Mouse (Mus musculus): ENCODE data around the gene Hspa12a.

Hspa12a gene

DNA sequence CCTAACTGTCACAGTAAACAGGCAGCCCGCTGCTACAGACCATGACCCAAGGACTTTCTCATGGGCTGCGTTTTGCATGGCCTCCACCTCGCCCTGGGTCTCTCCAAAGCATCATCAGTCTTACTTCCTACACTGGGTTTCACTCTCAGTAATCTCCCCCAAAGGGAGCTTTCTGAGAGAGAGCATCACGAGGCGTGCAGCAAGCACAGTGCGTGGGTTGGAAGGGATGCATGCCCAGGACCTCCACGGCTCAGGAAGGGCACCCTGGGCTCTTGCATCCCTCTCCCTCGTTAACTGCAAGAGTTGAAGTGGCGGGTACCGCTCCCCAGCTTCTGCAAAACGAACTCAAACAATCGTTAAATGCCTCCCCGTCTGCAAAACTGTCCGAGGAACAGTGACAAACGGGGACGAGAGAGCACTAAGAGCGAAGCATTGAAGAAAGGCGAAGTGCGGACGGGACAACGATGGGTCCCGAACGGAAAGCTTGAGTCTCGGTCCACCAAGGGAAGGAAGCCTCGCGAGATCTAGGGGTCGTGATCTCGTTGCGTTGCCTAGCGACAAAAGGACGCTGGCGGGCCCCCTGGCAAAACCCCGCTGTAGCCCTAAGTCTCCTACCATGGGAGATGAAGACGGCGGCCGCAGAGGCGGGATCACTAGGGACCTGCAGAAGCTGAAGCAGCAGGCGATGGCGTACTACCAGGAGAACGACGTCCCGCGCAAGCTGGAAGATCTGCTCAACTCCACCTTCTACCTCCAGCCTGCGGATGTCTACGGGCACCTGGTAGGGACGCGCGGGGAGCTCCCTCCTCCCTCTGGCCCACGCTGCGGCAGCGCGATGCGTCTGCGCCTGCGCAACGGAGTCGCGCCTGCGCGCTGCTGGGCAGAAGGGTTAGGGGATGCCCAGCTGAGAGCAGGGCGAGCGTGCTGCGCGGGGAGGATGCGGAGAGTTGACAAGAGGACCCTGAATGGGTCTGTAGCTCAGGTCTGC is at the start of gene Hspa12a, which contains the start of gene Eno4:
Gene Hspa12a (minus strand): TSS at position 814 of the 988 bp plus-strand sequence.
Gene Eno4 (plus strand): TSS at position 585 of the 988 bp plus-strand sequence.
- DNase-seq, result peak; percentile 93 to 96

DNA sequence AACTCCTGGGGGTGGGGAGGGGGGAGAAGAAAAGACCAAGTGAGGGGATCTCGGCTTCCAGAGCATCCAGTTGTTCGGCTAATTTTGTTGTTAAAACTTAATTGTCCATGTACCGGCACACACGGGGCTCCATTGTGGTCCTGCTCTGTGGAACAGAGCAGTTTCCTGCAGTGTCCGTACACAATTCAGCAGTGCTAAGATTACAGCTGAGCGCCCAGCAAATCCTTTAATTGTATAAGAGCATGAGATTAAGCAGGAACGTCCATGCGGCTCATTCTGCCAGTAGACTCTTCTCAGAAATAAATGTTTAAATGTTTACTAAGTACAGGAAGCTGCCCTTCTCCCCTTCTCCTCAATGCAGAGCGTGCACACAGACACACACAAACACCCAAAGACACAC is 38.1 kb upstream of the Hspa12a start:
- no peak for DNase-seq

DNA sequence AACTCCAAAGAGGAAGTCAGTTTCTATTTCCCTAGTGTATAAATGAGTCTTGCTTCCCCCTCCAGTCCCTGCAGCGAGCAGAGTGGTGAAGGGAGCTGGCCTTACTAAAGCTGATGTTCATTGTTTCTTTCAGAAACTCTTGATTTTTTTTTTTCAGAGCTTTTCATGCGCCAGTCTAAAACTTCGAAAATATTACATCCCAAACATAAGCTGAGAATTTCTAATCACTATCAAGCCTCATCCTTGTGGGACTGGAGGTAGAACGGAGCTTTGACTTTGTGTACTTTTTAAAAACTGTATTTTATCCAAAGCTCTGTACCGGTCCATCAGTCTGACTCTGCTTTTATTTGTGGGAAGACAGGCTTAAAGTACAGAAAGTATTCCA is 36.6 kb upstream of the Hspa12a start:
- DNase-seq, result no peak

DNA sequence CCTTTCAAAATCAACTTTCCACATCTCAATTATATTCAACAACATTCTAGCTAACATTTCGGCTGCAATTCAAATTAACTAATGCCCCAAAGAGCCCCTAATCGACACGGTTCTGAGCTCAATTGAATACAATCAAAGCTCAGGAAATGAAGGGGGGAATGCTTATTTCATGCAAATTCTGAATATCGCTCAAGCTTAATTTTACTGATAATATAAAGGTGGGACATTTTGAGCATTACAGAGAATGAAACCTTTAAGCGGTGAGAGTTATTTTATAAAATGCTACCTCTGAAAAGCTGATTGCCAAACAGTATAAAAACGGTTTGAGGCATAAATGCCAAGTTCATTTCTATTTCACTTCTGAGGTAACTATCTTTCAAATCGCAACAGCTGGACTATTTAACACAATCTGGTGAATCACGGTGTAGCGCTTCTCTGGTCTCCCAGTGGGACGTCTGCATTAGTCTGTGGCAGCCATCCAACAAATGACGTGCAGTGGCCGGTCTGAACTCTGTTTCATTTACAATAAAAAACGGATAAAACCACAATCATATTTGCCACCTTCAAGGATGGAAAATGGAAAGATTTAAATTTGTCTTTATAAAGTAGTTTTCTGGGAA is 36.1 kb upstream of the Hspa12a start:
- no peak for DNase-seq

DNA sequence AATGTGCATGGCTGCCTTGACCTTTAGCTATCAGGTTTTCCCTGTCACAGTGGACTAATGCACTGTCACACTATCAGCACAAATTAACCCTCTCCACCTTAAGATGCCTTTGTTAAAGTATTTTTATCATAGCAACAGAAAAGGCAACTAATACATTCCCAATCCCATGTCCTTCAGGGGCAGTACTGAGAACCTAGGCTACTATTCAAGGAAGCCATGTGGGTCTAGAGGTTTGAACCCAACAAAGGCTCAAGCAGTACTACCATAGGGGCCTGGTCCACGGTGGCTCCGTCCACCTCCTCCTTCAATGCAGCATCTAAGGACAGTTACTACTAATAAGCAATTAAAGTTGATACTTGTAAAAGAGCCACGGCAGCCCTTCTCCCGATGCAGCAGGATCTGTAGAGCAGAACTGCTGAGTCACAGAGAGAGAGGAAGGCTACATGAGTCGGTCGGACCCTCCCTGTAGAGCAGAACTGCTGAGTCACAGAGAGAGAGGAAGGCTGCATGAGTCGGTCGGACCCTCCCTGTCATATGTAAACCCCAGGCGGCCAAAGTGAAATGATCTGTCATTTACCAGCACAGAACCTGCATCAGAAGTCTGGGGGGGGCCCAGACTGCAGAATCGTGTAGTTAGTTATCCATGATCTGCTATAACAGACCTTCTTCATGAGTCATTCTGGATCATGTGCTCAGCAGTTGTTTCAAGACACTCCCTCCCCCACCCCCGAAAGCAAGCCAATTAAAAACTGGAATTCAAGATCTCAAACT is 35.1 kb upstream of the Hspa12a start:
- no peak for DNase-seq

DNA sequence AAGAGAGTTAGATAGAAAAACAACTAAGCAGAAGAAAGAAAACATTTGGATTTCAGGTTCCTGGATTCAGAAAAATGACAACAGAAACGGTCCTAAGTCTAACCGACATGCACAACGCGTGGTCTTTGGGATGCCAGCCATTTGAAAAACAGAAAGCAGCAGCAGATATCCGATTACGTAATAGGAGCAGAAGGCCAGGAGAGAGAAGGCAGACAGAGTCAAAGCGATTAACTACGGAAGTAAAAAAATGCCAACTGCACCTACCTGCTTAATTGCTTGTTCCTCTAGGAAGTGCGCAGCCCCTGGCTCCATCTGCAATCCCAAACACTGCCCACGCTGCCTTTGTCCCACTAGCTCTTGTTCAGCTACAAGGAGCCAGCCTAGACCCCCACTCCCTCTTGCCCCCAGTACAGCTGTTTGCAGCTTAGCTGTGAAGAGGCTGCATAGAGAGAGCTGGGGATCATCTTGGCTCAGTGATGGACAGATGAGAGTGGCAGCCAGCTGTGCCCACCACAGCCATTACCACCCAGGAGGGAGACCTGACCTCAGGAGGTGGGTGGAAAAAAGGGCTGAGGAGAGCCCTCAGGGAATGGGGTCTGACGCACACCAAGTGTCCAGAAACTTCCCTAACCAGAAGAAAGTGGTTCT is 31.9 kb upstream of the Hspa12a start:
- no peak for DNase-seq

DNA sequence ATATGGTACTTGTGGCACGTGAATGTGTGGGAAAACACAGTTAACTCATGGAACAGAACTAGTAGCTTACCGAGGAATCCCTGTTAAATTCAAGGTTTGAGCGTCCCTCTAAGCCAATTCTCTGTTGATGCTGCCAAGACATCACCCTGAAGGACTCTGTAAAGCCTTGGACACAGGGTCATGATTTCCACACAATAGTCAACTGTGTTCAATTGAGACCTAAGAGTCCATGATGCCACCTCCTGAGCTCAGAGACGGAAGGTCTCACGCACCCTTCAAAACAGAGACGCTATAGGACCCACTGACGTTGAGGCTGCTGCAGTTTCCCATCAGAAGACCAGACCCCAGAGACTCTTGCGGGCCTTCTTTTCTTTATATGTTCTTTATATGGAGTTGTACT is 30.7 kb upstream of the Hspa12a start:
- no peak for DNase-seq

DNA sequence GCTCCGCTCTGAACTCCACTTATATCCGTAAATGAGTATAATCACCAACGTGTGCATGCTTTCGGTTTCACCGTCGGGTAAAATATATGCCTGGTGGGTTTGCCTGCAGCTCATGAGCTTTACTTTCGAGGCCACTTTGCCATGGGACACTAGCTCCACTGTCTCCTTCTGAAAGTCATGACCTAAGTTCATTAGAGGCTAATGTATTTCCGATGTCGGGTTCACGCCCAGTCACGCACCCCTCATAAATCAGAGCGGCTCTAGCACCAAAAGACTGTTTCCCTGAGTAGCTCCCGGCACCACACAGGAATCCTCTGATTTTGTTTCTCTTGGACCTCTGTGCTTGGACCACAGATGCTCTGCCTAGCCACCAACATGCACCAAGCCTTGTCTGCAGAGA is 27.4 kb upstream of the Hspa12a start:
- DNase-seq, result no peak

DNA sequence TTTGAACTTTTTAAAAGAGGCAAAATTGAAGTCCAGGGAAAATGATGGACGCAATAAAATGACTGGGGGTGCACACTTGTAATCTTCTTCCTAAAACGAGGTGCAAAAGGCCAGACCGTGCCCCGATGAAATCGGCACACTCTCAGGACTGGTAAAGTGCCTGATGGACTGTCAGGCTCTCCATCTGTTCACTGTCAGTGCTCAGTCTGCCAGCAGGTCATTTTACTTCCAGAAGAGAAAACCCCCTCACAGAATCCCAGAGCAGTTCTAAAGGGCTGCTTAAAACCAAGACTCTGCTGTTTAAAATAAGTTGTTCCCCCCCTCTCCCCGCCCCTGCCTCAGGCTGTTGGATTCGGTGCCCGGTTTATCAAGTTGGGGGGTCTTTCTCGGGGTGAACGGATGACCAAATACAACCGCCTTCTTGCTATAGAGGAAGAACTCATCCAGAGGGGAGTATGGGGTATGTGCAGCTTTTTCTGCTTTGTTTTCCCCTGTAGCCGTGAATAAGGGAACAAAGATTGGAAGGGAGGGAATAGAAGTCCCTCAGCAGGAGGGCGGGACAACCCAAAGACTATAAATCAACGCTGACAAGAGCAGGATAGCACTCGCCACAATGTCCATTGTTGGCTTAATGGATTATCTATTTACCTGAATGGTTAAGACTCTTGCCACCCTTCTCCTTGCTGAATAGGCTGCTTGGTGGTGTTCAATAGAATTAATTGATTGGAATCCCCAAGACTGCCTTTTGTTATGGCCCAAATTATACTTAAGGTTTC is 25.5 kb upstream of the Hspa12a start:
- no peak for DNase-seq

DNA sequence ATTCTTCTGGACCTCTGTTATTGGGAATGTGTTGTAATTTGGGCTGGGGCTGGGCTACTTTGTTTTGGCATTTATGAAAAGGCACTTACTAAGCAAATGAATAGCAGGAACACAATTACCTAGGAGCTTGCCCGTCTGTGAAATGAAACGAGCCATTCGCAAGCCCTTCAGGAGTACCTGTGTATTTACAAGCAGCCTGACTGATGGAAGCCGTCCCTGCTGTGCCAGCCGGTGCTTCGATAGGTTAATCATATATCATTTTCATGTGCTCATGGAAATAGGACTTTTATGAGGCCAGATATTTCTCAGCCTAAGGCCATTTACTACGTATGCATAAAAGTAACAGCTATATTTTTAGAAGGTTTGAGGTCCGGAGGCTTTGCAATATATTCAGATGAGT is 19.6 kb upstream of the Hspa12a start:
- DNase-seq, result no peak

DNA sequence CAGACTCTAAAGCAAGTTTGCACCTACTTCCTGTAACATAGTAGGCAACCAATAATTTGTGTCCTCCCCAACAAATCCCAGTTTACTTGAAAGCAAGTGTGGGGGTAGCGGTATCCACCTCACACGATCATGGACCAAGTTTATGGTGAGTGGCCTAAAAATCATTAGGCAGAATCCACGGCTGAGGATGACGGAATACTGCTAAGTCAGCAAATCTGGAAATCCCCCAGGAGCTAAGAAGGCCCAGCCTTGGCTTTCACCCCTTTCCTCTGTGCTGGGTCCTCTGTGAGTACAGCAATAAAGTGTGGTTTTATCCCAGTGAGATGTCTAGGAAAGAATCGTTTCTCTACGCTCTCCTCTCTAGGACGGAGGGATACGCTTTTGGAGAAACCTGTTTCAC is 11.3 kb upstream of the Hspa12a start:
- no peak for DNase-seq

DNA sequence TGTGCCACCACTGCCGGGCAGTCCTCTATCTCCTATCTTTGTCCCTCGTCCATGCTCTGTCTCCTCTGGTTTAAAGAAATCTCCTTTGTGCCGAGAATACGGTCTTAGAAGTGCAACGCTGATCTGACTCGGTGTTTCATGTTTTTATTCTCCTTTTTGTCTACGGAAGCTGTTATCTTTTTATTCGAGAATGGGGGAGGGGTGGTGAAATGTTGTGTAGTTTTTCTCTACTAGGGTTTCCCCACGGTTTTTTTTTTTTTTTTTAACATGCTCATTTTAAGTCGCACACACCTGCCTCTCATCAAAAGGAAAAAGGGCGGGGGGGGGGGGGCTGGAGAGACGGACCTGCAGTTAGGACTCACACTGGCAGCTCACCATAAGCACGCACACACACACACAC is 8.8 kb upstream of the Hspa12a start:
- DNase-seq, result no peak

DNA sequence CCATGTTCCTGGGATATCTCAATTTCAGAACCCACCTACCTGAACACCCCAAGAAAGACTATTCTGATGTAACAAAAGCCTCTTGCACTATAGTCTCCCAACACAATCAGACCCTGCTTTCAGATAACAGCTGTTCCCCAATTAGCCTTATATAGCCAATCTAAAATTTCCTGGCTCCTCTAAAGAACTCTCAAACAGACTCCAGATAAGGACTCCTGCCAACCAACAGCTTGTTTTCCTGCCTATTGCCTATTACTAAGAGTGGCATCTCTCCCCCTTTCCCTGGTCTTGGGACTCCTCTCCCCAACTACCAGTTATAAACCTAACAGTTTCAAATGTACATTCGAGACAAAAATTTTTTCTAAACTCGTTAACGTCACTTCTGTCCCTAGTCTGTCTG is 8.1 kb upstream of the Hspa12a start:
- no peak for DNase-seq

DNA sequence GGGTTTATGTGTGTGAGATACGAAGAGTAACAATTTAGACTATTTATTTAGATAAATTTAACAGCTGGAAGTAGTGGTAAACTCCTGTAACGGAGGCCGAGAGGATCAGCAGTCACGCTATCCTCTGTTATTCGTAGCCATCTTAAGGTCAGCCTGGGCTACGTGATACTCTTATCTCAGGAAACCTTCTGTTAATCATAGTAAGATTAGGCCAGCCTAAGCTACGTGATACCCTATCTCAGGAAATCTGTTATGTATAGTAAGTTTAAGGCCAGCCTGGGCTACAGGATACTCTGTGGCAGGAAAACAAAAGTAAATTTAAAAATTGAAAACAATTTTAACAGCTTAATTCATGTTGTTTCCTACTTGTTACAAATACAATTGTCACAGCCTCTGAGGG is 2.5 kb upstream of the Hspa12a start:
- DNase-seq, result no peak

DNA sequence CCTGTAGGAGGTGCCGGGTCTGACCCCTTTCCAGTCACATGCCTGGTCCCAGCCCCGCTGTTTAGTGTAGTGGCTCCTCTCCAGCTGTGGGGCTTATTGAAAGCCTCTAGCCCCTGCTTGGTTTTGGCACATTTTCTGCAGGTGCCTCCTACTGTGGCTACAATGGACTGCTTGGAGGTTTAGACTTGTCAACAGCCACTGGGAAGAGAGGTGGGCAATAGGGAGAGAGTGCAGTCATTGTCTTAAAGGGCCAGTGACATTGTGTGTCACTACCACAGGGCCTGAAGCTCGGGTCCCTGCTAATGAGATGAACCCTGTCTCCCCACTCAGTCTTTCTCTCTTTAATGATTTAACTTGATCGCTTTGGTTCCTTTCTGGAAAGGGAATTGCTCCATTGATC is 10.4 kb downstream of the Hspa12a start:
- no peak for DNase-seq

DNA sequence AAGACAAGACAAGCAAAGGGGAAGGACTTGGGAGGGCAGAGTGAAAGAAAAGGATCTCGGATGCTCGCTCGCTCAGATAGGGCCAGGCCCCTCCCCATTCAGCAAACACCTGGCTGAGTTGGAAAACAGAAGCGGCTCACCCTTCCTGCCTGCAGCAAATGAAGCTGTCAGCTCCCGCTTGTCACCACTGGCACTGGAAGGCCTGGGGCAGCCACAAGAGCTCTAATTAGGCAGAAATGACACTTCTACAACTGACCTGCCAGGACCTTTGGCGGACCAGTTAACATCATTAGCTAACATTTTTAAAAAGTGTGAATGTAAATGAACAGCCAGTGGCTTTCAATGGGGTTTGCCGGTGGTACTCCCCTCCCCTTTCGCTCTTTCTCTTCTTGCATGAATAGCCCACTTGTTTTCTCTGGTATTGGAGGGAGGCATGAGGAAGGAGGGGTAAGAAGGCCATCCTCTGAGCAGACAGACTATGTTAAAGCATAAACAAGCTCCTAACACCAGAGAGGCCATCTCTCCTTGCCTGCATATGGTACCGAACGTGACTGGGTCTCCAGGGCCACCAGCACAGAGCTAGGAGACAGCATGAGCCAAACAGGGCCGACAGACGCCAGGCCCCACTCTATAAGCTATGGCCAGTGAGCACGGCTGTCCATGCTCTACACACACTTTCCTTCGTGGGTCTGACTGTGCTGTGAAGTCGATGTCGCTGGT is 12.2 kb downstream of the Hspa12a start:
- DNase-seq, result no peak

DNA sequence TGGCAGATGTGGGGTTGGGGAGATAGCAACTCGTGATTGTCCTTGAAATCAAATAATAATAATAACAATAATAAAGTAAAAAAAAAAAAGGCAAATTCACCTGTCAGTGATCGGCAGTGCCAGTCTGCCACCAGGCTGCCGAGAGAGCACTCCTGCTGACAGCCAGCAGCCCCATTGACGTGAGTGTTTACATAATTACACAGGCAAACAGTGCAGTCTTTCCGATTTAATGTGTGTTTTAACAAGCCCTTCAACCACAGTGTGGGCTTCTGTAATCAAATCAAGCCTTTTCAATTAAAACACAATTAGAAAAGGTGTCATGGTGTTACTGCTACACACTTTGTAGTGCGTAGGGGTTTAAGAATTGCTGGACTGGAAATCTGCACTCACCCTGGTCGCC is 24.3 kb downstream of the Hspa12a start:
- no peak for DNase-seq

DNA sequence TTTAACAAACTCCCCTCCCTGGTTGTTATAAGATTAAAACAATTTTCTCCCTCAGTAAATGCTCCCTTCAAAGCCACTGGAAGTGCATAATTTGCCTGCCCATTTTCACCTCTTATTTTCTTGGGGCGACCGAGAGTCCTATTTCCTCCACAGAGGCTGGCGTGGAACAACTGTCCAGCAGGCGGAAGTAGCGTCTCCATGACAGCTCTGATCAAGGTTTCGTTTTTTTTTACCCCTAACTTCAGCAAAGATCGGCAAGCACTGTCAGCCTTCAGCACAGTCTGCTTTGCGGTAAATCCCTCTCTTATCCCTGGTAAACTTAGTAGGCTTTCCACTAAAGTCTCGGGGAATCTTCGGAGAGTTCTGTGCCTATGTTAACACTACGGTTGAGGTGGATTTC is 24.9 kb downstream of the Hspa12a start:
- no peak for DNase-seq

DNA sequence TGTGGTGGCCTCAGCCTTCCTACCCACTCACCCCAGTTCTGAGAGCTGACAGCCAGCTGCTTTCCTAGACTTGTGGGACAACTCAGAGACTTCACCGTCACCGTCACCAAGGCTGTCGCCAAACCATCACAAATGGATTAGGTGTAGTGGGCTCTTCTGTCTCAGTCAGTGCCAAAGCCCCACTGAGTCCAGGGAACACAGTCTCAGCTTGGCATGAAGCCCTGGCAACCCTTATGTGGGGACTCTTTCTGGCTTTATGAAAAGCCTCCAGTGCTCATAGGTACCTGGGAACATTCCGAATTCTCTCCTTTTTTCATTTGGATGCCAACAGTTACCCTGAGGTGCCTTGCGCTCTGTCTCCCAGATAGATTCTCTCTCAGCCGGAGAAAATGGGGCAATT is 30.2 kb downstream of the Hspa12a start:
- no peak for DNase-seq

DNA sequence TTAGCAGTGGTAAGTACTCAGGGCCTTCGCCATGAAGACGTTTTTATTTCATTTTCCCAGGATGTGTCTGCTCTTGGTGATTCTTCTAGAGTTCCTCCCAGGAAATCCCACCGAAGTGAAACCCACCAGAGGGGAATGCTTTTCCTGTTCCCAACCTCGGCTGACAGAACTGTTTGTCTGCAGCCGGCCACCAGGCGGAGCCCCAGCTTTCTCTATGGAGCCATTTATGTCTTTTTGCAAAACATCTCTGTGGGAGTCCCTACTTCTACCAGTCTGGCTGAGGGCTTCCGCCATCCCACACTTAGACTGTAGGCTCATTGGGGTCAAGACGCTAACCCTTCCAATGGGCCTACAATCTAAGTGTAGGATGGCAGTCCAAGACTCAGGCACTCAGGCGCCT is 32.1 kb downstream of the Hspa12a start:
- peak; percentile 25 to 55 for DNase-seq

DNA sequence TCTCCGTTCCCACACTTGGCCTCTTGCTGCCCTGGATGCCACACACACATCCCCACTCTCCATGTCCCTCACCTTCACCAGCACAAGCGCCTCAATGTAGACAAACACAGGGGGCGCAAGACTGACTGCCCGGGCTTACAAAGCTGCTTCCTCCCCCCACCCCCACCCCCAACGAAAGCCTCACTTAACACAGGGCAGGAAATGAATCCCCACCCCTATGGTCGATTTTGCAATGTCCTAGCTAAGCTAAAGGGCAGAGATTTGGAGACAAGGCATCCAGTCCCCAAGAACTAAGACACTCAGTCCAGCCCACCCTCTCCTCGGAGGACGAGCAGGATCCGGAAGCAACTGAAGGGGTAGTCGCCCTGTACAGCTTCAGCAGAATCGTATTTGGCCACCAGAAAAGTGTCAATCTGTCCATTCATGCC is 32.5 kb downstream of the Hspa12a start:
- DNase-seq, result no peak

Measured in kidney, adult 8-10 months (tissue).